Mouse (Mus musculus) hindbrain, embryonic 10.5 days (tissue): ENCODE results near the gene Ganab. TPM values are rescaled to one million over a fixed set of nuclear protein-coding genes. Genes with fewer than 3 reads are reported as not detected.

Experiments
- DNase-seq: peaks from one replicate; pipeline ENCODE4 v3.0.0-alpha.2; 2017; ENCODE audit warnings: low spot score
- H3K27ac ChIP-seq: fragments of 300-500 bp; sonication (generic); 2 replicates; pipeline ENCODE4 v1.5.1; 2016; ENCODE audit warnings: mild to moderate bottlenecking, moderate library complexity
- H3K27me3 ChIP-seq: fragments of 300-500 bp; sonication (generic); 2 replicates; pipeline ENCODE4 v1.6.1; 2016; ENCODE audit warnings: mild to moderate bottlenecking; ENCODE audit not compliant: poor library complexity, insufficient read depth, severe bottlenecking
- H3K36me3 ChIP-seq: fragments of 300-500 bp; sonication (generic); 2 replicates; pipeline ENCODE4 v1.6.1; 2016; ENCODE audit warnings: mild to moderate bottlenecking, moderate library complexity
- H3K4me1 ChIP-seq: fragments of 300-500 bp; sonication (generic); replicated peaks from 2 replicates; pipeline ENCODE4 v1.6.1; 2016; ENCODE audit warnings: mild to moderate bottlenecking
- H3K4me3 ChIP-seq: fragments of 300-500 bp; sonication (generic); 2 replicates; pipeline ENCODE4 v1.5.1; 2016; ENCODE audit warnings: mild to moderate bottlenecking, moderate library complexity
- H3K9me3 ChIP-seq: fragments of 300-500 bp; sonication (generic); 2 replicates; pipeline ENCODE4 v1.6.1; 2016; ENCODE audit warnings: mild to moderate bottlenecking, moderate library complexity
- WGBS: fragments of 180-500 bp; shearing (Covaris S2); methylation state at CpG from one replicate; pipeline ENCODE4 v1.1.7; 2016; 5-methylcytosine and 5-hydroxymethylcytosine counted together
- polyA plus RNA-seq: library from polyadenylated mRNA; unstranded; fragments of >200 nt; fragmentation: Nextera tagmentation; extraction: Ambion mirVana; gene quantifications from 2 replicates; pipeline ENCODE4 v1.2.1, GENCODE M21; 2016

Gene Ganab
- polyA plus RNA-seq, 1 experiment from 2014 or later: 113 TPM

GRCm38 (mm10) chr19:8872266-8872840 lies 25.5 kb upstream of the Ganab start:
- peak overlapping the region; percentile 99 for H3K4me3 ChIP-seq
- DNase-seq: no peak
- peaks cover 17% of the 10 kb centered on the region for H3K4me1 ChIP-seq
- H3K27me3 ChIP-seq: no peaks in the 10 kb centered on the region
- no peaks in the 10 kb centered on the region for H3K9me3 ChIP-seq
- peak overlapping the region; percentile 92 for H3K27ac ChIP-seq
- peaks cover 45% of the 10 kb centered on the region for H3K36me3 ChIP-seq
- WGBS: 84% methylated on average over 10 of the region's 10 CpGs

GRCm38 (mm10) chr19:8875031-8875430 lies 22.8 kb upstream of the Ganab start:
- Histone ChIP-seq H3K27ac (no peak overlapping the region), H3K9me3 (no peaks in the 10 kb centered on the region), H3K4me3 (no peak overlapping the region), H3K27me3 (no peaks in the 10 kb centered on the region), H3K36me3 (peaks cover 52% of the 10 kb centered on the region), H3K4me1 (peaks cover 24% of the 10 kb centered on the region)
- no peak for DNase-seq
- 94% methylated on average over 7 of the region's 7 CpGs for WGBS

GRCm38 (mm10) chr19:8880311-8881033 lies 17.4 kb upstream of the Ganab start, which contains the start of gene Uqcc3:
Uqcc3 (minus strand) TSS chr19:8880923.
- Histone ChIP-seq H3K4me3 (peak within 1 kb of the TSS; percentile 85), H3K27ac (peak within 1 kb of the TSS; percentile 91), H3K27me3 (no peaks in the 10 kb centered on the region), H3K4me1 (peaks cover 14% of the 10 kb centered on the region), H3K9me3 (no peaks in the 10 kb centered on the region), H3K36me3 (peaks cover 27% of the 10 kb centered on the region)
- peak; percentile 85 for DNase-seq
- under 1% methylated on average over 42 of the region's 42 CpGs for WGBS

- Histone ChIP-seq H3K36me3 (peaks cover 21% of the 10 kb centered on the region), H3K4me3 (peak overlapping the region; percentile 85), H3K4me1 (peaks cover 14% of the 10 kb centered on the region), H3K9me3 (no peaks in the 10 kb centered on the region), H3K27ac (peak overlapping the region; percentile 91), H3K27me3 (no peaks in the 10 kb centered on the region)
- no peak for DNase-seq
- WGBS: 20% methylated on average over 3 of the region's 3 CpGs
Observed at GRCm38 (mm10) chr19:8881034-8881392, 16.9 kb upstream of the Ganab start.

- H3K9me3 ChIP-seq: no peaks in the 10 kb centered on the region
- H3K27ac ChIP-seq: no peak within 1 kb of the TSS
- H3K4me3 ChIP-seq: no peak within 1 kb of the TSS
- 81% methylated on average over 3 of the region's 3 CpGs for WGBS
- DNase-seq: no peak
- H3K27me3 ChIP-seq: no peaks in the 10 kb centered on the region
- peaks cover 25% of the 10 kb centered on the region for H3K4me1 ChIP-seq
- no peaks in the 10 kb centered on the region for H3K36me3 ChIP-seq
Observed at GRCm38 (mm10) chr19:8883616-8884015, 14.3 kb upstream of the Ganab start, which contains the start of the genes Lbhd1 and Gm49403. Lbhd1 (plus strand) TSS chr19:8883732. Gm49403 (plus strand) TSS chr19:8883930.

- Histone ChIP-seq H3K36me3 (peaks cover 19% of the 10 kb centered on the region), H3K9me3 (no peaks in the 10 kb centered on the region), H3K4me3 (peak overlapping the region; percentile 74), H3K27me3 (no peaks in the 10 kb centered on the region), H3K27ac (peak overlapping the region; percentile 94), H3K4me1 (peaks cover 18% of the 10 kb centered on the region)
- DNase-seq: no peak
- 54% methylated on average over 1 of the region's 1 CpGs for WGBS
Observed at GRCm38 (mm10) chr19:8886916-8887584, 10.8 kb upstream of the Ganab start.

GRCm38 (mm10) chr19:8887585-8888463 lies 10.0 kb upstream of the Ganab start:
- whole genome bisulfite sequencing: 16% methylated on average over 19 of the region's 19 CpGs
- DNase-seq: no peak

GRCm38 (mm10) chr19:8888511-8889385 lies 9.1 kb upstream of the Ganab start, which contains the start of the genes 1810009A15Rik and Gm49416:
1810009A15Rik (plus strand) TSS chr19:8888853.
Gm49416 (plus strand) TSS chr19:8888926.
- Histone ChIP-seq H3K4me1 (peaks cover 27% of the 10 kb centered on the region), H3K9me3 (no peaks in the 10 kb centered on the region), H3K4me3 (peak within 1 kb of the TSS; percentile 74), H3K36me3 (peaks cover 19% of the 10 kb centered on the region), H3K27me3 (no peaks in the 10 kb centered on the region), H3K27ac (peak within 1 kb of the TSS; percentile 94)
- peak; percentile 97 for DNase-seq
- WGBS: 1% methylated on average over 58 of the region's 58 CpGs

More at GRCm38 (mm10) chr19:8887585-8888463, 10.0 kb upstream of the Ganab start:
- Histone ChIP-seq H3K4me3 (peak overlapping the region; percentile 74), H3K27me3 (no peaks in the 10 kb centered on the region), H3K27ac (peak overlapping the region; percentile 94), H3K9me3 (no peaks in the 10 kb centered on the region), H3K4me1 (peaks cover 21% of the 10 kb centered on the region), H3K36me3 (peaks cover 19% of the 10 kb centered on the region)

- Histone ChIP-seq H3K36me3 (peaks cover 47% of the 10 kb centered on the region), H3K9me3 (no peaks in the 10 kb centered on the region), H3K27me3 (no peaks in the 10 kb centered on the region), H3K4me3 (peak within 1 kb of the TSS; percentile 79), H3K4me1 (peaks cover 46% of the 10 kb centered on the region), H3K27ac (peak within 1 kb of the TSS; percentile 96)
- 3% methylated on average over 54 of the region's 54 CpGs for WGBS
- DNase-seq: peak; percentile 86
Observed at GRCm38 (mm10) chr19:8892829-8893766, 4.8 kb upstream of the Ganab start, which contains the start of gene Ints5. Ints5 (plus strand) TSS chr19:8893005.

- peak overlapping the region; percentile 20; the same call in 1 of the 2 replicates for H3K4me3 ChIP-seq
- no peaks in the 10 kb centered on the region for H3K9me3 ChIP-seq
- peaks cover 47% of the 10 kb centered on the region for H3K36me3 ChIP-seq
- H3K27me3 ChIP-seq: no peaks in the 10 kb centered on the region
- peaks cover 51% of the 10 kb centered on the region for H3K4me1 ChIP-seq
- 92% methylated on average over 9 of the region's 9 CpGs for WGBS
- H3K27ac ChIP-seq: no peak overlapping the region; the same call in 1 of the 2 replicates
- DNase-seq: no peak
Observed at GRCm38 (mm10) chr19:8895397-8895960, 2.4 kb upstream of the Ganab start.
